Mouse (Mus musculus) brain, embryonic 14.5 days (tissue): ENCODE results near the gene Tnrc6b.

Experiments
- CTCF ChIP-seq: fragments of 200-500 bp; IDR thresholded peaks from 2 replicates; pipeline ENCODE4 v1.5.1; 2012; ENCODE audit warnings: inconsistent platforms, mild to moderate bottlenecking, moderate library complexity, borderline replicate concordance; ENCODE audit not compliant: insufficient read depth, insufficient read length; ENCODE audit errors: extremely low read depth
- POLR2A ChIP-seq: fragments of 200-500 bp; IDR thresholded peaks from 2 replicates; pipeline ENCODE4 v1.6.1; 2012; ENCODE audit warnings: mild to moderate bottlenecking, inconsistent platforms, borderline replicate concordance; ENCODE audit not compliant: poor library complexity, insufficient read depth, insufficient read length, severe bottlenecking; ENCODE audit errors: extremely low read depth

GRCm38 (mm10) chr15:80852122-80852521 is 141.0 kb downstream of the Tnrc6b start:
- TF ChIP-seq POLR2A (no peak), CTCF (no peak)
